Mouse (Mus musculus): Measurements from ENCODE around the gene Atp1b3. TPM values are rescaled to one million over a fixed set of nuclear protein-coding genes. Genes with fewer than 3 reads are reported as not detected.
"Not testable (repeated sequence)": the region's sequence is repeated elsewhere in the genome, so short reads cannot be mapped to it uniquely, and the experiment has no call there.

Gene Atp1b3
- total and polyA plus RNA-seq, 2 experiments from 2014 or later = 69.1 to 188 TPM

DNA sequence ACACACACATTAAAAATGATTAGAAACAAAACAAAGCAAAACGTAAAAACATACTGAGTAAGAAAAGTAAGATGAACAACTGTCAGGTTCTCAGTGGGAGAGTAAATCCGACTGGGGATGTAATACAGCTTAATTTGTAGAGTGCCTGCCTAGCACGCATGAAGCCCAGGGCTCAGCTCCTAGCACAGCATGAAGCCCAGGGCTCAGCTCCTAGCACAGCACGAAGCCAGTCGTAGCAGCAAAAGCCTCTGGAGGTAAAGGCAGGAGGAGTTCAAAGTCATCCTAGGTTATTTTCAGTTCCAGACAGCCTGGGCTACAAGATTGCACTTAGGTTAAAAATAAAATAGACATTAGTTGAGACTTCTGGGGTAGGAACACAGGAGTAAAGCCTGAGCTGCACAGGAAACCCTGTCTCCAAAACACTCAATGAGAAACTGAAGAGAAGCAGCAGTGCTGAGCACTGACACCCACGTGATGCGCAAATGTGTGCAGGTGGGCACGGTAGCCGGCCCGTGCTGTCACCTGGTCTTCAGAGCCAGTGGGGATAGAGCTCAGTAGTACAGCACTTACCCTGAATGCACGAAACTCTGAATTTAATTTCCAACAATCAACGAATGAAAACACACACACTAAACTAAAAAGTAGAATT lies 11.0 kb downstream of the Atp1b3 start:
- 73% methylated on average over 12 of the region's 12 CpGs for WGBS
- Histone ChIP-seq H3K27me3 (ENCODE audit: insufficient read depth, low read length) (no peaks in the 10 kb centered on the region), H3K4me2 (ENCODE audit: low read depth, low read length, poor library complexity, severe bottlenecking) (no peak overlapping the region), H3K9me3 (ENCODE audit: low read length) (no peaks in the 10 kb centered on the region), H3K9ac (replicated peaks; ENCODE audit: low read length, poor library complexity, severe bottlenecking) (no peak overlapping the region), H3K4me1 (ENCODE audit: insufficient read depth, low read length) (0 out of 2 replicates have a peak, but pooled peaks cover 2% of the 10 kb centered on the region), H3K4me3 (ENCODE audit: low read depth, low read length) (no peak overlapping the region), H3K36me3 (ENCODE audit: insufficient read depth, low read length) (no peaks in the 10 kb centered on the region), H3K27ac (ENCODE audit: low read depth, low read length) (no peak overlapping the region)
- DNase-seq (ENCODE audit: low spot score) = no peak
- ATAC-seq (ENCODE audit: low FRiP score) = no peak
- no peak for TF ChIP-seq CTCF (IDR thresholded peaks at IDR 0.05)

DNA sequence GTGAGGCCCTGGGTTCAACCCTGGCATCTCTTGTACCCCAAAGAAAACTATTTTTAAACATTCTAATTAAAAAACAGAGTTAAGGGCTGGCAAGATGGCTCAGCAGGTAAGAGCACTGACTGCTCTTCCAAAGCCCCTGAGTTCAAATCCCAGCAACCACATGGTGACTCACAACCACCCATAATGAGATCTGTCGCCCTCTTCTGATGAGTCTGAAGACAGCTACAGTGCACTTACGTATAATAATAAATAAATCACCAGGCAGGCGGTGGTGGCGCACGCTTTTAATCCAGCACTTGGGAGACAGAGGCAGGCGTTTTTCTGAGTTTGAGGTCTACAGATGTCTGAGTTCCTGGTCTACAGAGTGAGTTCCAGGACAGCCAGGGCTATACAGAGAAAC lies 12.5 kb downstream of the Atp1b3 start:
- H3K9me3 ChIP-seq (ENCODE audit: low read length); H3K27ac ChIP-seq (ENCODE audit: low read depth, low read length); H3K4me1 ChIP-seq (ENCODE audit: insufficient read depth, low read length); ATAC-seq (ENCODE audit: low FRiP score); H3K27me3 ChIP-seq (ENCODE audit: insufficient read depth, low read length); H3K36me3 ChIP-seq (ENCODE audit: insufficient read depth, low read length); H3K9ac ChIP-seq (replicated peaks; ENCODE audit: low read length, poor library complexity, severe bottlenecking); H3K4me2 ChIP-seq (ENCODE audit: low read depth, low read length, poor library complexity, severe bottlenecking); H3K4me3 ChIP-seq (ENCODE audit: low read depth, low read length); DNase-seq (ENCODE audit: low spot score): not testable (repeated sequence)
- WGBS = 91% methylated on average over 6 of the region's 6 CpGs

DNA sequence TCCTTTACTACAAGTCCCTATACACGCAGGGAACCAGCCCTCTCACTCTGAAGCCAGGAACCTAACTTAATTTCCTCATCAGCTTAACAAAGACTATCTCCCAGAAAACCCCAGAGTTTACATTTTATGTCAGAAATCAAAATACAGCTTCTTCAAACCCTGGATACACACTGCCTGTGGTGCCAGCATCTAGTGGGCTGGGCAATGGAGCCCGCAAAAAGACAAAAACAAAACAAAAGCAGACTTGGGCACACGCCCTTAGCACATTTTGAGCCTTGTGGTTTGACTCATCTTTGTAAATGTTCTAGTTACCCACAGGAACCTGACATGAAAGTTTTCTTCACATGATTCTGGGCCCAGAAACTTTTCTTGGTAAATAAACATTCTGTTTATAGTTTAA lies 13.8 kb downstream of the Atp1b3 start:
- Histone ChIP-seq H3K4me1 (ENCODE audit: insufficient read depth, low read length) (0 out of 2 replicates have a peak, but pooled peaks cover 2% of the 10 kb centered on the region), H3K9me3 (ENCODE audit: low read length) (no peaks in the 10 kb centered on the region), H3K36me3 (ENCODE audit: insufficient read depth, low read length) (no peaks in the 10 kb centered on the region), H3K9ac (replicated peaks; ENCODE audit: low read length, poor library complexity, severe bottlenecking) (no peak overlapping the region), H3K4me2 (ENCODE audit: low read depth, low read length, poor library complexity, severe bottlenecking) (no peak overlapping the region), H3K4me3 (ENCODE audit: low read depth, low read length) (no peak overlapping the region), H3K27ac (ENCODE audit: low read depth, low read length) (no peak overlapping the region), H3K27me3 (ENCODE audit: insufficient read depth, low read length) (no peaks in the 10 kb centered on the region)
- no peak for TF ChIP-seq CTCF (IDR thresholded peaks at IDR 0.05)
- 63% methylated on average over 3 of the region's 3 CpGs for WGBS
- DNase-seq (ENCODE audit: low spot score) (no peak), ATAC-seq (ENCODE audit: low FRiP score) (no peak)

DNA sequence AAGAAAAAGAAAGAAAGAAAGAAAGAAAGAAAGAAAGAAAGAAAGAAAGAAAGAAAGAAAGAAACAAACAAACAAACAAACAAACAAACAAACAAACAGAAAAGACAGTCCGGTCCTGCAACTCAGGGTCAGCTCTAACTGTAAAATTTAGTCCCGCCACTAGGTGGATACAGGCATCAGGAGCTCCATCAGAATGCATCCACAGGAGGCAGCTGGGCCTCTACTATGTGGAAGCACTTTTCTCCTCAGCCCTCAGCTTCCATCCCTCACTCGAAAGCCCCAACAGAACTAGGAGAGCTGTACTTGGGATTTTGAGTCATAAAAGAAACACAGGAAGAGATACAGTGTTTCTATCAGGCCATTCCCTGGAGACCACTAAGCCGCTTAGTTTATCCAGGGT lies 14.2 kb downstream of the Atp1b3 start:
- peak; percentile 81 for TF ChIP-seq CTCF (IDR thresholded peaks at IDR 0.05)
- Histone ChIP-seq H3K27ac (ENCODE audit: low read depth, low read length) (no peak overlapping the region), H3K4me1 (ENCODE audit: insufficient read depth, low read length) (0 out of 2 replicates have a peak, but pooled peaks cover 2% of the 10 kb centered on the region), H3K9me3 (ENCODE audit: low read length) (no peaks in the 10 kb centered on the region), H3K27me3 (ENCODE audit: insufficient read depth, low read length) (no peaks in the 10 kb centered on the region), H3K4me3 (ENCODE audit: low read depth, low read length) (no peak overlapping the region), H3K9ac (replicated peaks; ENCODE audit: low read length, poor library complexity, severe bottlenecking) (no peak overlapping the region), H3K36me3 (ENCODE audit: insufficient read depth, low read length) (no peaks in the 10 kb centered on the region), H3K4me2 (ENCODE audit: low read depth, low read length, poor library complexity, severe bottlenecking) (no peak overlapping the region)
- DNase-seq (ENCODE audit: low spot score) (peak; percentile 79), ATAC-seq (ENCODE audit: low FRiP score) (no peak; the same call in 1 of the 2 replicates)
- WGBS = 28% methylated on average over 4 of the region's 4 CpGs

DNA sequence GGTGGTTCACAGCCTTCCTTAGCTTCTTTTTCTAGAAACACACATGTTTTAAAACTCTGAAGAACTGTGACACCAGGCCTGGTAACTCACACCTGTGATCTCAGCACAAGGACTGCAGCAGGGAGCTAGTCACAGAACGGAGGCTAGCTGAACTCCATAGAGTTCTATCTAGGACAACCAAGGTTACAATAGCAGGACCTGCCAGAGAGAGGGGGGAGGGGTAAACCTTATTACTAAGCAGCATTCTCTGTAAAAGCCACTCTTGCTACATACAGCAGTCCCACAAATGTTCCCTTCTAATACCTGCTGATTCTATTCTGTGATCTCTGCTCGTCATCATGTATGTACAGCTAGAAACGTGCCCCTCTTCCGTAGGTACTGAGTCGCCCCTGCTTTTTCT lies 15.4 kb downstream of the Atp1b3 start:
- Histone ChIP-seq H3K4me2 (ENCODE audit: low read depth, low read length, poor library complexity, severe bottlenecking) (no peak overlapping the region), H3K4me1 (ENCODE audit: insufficient read depth, low read length) (0 out of 2 replicates have a peak, but pooled peaks cover 2% of the 10 kb centered on the region), H3K27ac (ENCODE audit: low read depth, low read length) (no peak overlapping the region), H3K9ac (replicated peaks; ENCODE audit: low read length, poor library complexity, severe bottlenecking) (no peak overlapping the region), H3K9me3 (ENCODE audit: low read length) (no peaks in the 10 kb centered on the region), H3K4me3 (ENCODE audit: low read depth, low read length) (no peak overlapping the region), H3K27me3 (ENCODE audit: insufficient read depth, low read length) (no peaks in the 10 kb centered on the region), H3K36me3 (ENCODE audit: insufficient read depth, low read length) (no peaks in the 10 kb centered on the region)
- WGBS = 85% methylated on average over 5 of the region's 5 CpGs
- DNase-seq (ENCODE audit: low spot score) = no peak
- TF ChIP-seq CTCF (IDR thresholded peaks at IDR 0.05) = no peak
- ATAC-seq (ENCODE audit: low FRiP score) = no peak

DNA sequence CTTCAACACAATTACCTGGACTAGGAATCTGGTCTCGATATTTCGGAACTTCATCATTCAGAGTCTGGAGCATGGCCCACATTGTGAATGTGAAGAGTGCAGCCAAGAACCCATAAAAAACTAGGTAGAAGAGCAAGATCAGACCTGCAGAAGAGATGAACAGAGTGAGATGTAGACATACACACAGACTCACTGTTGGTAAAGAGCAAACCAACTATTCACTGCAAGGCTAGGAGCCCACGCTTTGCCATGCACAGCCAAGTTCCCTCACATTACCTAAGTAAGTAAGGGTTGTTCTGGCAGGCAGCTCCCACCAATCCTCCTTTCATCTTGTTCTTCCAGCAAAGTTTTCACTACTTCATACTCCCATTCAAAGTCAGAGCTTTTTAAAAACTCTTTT lies 18.5 kb downstream of the Atp1b3 start:
- H3K9me3 ChIP-seq (ENCODE audit: low read length) = no peaks in the 10 kb centered on the region
- WGBS = 96% methylated on average over 3 of the region's 3 CpGs
- no peaks in the 10 kb centered on the region for H3K4me1 ChIP-seq (ENCODE audit: insufficient read depth, low read length)
- no peak overlapping the region for H3K4me3 ChIP-seq (ENCODE audit: low read depth, low read length)
- TF ChIP-seq CTCF (IDR thresholded peaks at IDR 0.05) = no peak
- ATAC-seq (ENCODE audit: low FRiP score) = no peak
- H3K36me3 ChIP-seq (ENCODE audit: insufficient read depth, low read length) = peaks cover 13% of the 10 kb centered on the region
- H3K9ac ChIP-seq (replicated peaks; ENCODE audit: low read length, poor library complexity, severe bottlenecking) = no peak overlapping the region
- H3K27ac ChIP-seq (ENCODE audit: low read depth, low read length) = no peak overlapping the region
- H3K27me3 ChIP-seq (ENCODE audit: insufficient read depth, low read length) = no peaks in the 10 kb centered on the region
- DNase-seq (ENCODE audit: low spot score) = no peak
- no peak overlapping the region for H3K4me2 ChIP-seq (ENCODE audit: low read depth, low read length, poor library complexity, severe bottlenecking)

Data from midbrain, postnatal 0 days (tissue).